8 mouse cellular contexts compared by ENCODE assay signal in genomic region chr12:104471351-104472217, GRCm38 (mm10). TPM values are rescaled to one million over a fixed set of nuclear protein-coding genes. Genes with fewer than 3 reads are reported as not detected.
DNase-seq lines count a peak whose midpoint lies in the region; ATAC-seq and TF ChIP-seq lines count a peak whose summit lies in the region.

No protein-coding gene starts in this region.

- no peak for TF ChIP-seq CTCF in lung, embryonic 14.5 days (IDR thresholded peaks at IDR 0.05; ENCODE audit: low read depth)

- no peak overlapping the region for H3K27ac ChIP-seq in lung, embryonic 14.5 days (ENCODE audit: low read depth)
- H3K27ac ChIP-seq in embryonic facial prominence, embryonic 14.5 days (replicated peaks; ENCODE audit: low read depth, low read length), result peak overlapping the region; percentile 90
- no peak overlapping the region for H3K27ac ChIP-seq in intestine, embryonic 15.5 days
- H3K27ac ChIP-seq in neural tube, embryonic 11.5 days (ENCODE audit: low read depth, low read length), result no peak overlapping the region

- no peak for ATAC-seq in lung, embryonic 14.5 days (ENCODE audit: insufficient read depth)
- ATAC-seq in embryonic facial prominence, embryonic 14.5 days (ENCODE audit: low read depth), result no peak
- no peak for ATAC-seq in intestine, embryonic 15.5 days
- no peak for ATAC-seq in neural tube, embryonic 11.5 days (ENCODE audit: insufficient read depth, low FRiP score, low TSS enrichment)

- peak overlapping the region; percentile 93 for H3K4me2 ChIP-seq in lung, embryonic 14.5 days
- peak overlapping the region; percentile 84 for H3K4me2 ChIP-seq in embryonic facial prominence, embryonic 14.5 days (ENCODE audit: low read depth, low read length)
- H3K4me2 ChIP-seq in intestine, embryonic 15.5 days (replicated peaks), result peak overlapping the region; percentile 98
- H3K4me2 ChIP-seq in neural tube, embryonic 11.5 days (ENCODE audit: low read depth), result peak overlapping the region; percentile 6; the same call in 1 of the 2 replicates

- H3K9me3 ChIP-seq in lung, embryonic 14.5 days (ENCODE audit: low read depth, low read length), result no peaks in the 10 kb centered on the region
- no peaks in the 10 kb centered on the region for H3K9me3 ChIP-seq in embryonic facial prominence, embryonic 14.5 days (ENCODE audit: control insufficient read depth, low read length)
- H3K9me3 ChIP-seq in intestine, embryonic 15.5 days, result no peaks in the 10 kb centered on the region
- H3K9me3 ChIP-seq in neural tube, embryonic 11.5 days (ENCODE audit: control insufficient read depth, low read length), result no peaks in the 10 kb centered on the region

- WGBS in lung, embryonic 14.5 days, result 2% methylated on average over 57 of the region's 57 CpGs
- WGBS in embryonic facial prominence, embryonic 14.5 days, result 4% methylated on average over 52 of the region's 57 CpGs
- WGBS in intestine, embryonic 15.5 days, result 5% methylated on average over 57 of the region's 57 CpGs
- WGBS in neural tube, embryonic 11.5 days, result under 1% methylated on average over 57 of the region's 57 CpGs

- H3K27me3 ChIP-seq in lung, embryonic 14.5 days (ENCODE audit: insufficient read depth, low read length), result peaks cover 69% of the 10 kb centered on the region
- peaks cover 65% of the 10 kb centered on the region for H3K27me3 ChIP-seq in embryonic facial prominence, embryonic 14.5 days (replicated peaks; ENCODE audit: control insufficient read depth, insufficient read depth, low read length)
- peaks cover 65% of the 10 kb centered on the region for H3K27me3 ChIP-seq in intestine, embryonic 15.5 days (replicated peaks)
- H3K27me3 ChIP-seq in neural tube, embryonic 11.5 days (ENCODE audit: control insufficient read depth, insufficient read depth, low read length), result peaks cover 80% of the 10 kb centered on the region

- peak overlapping the region; percentile 57 for H3K4me3 ChIP-seq in lung, embryonic 14.5 days (ENCODE audit: low read depth, low read length)
- peak overlapping the region; percentile 75 for H3K4me3 ChIP-seq in embryonic facial prominence, embryonic 14.5 days (ENCODE audit: low read depth, low read length)
- peak overlapping the region; percentile 56; the same call in 1 of the 2 replicates for H3K4me3 ChIP-seq in intestine, embryonic 15.5 days (replicated peaks)
- H3K4me3 ChIP-seq in neural tube, embryonic 11.5 days (ENCODE audit: low read depth, low read length), result 0 out of 2 replicates have a peak overlapping the region, but pooled peaks have one; percentile 15

- H3K36me3 ChIP-seq in lung, embryonic 14.5 days (ENCODE audit: insufficient read depth), result no peaks in the 10 kb centered on the region
- H3K36me3 ChIP-seq in embryonic facial prominence, embryonic 14.5 days (ENCODE audit: control insufficient read depth, insufficient read depth, low read length), result no peaks in the 10 kb centered on the region
- no peaks in the 10 kb centered on the region for H3K36me3 ChIP-seq in intestine, embryonic 15.5 days
- no peaks in the 10 kb centered on the region for H3K36me3 ChIP-seq in neural tube, embryonic 11.5 days (ENCODE audit: control insufficient read depth, insufficient read depth, low read length)

- peak; percentile 41 for DNase-seq in lung, embryonic 14.5 days
- DNase-seq in lung, postnatal 25 days (ENCODE audit: low spot score), result no peak
- peak; percentile 22 for DNase-seq in embryonic facial prominence, embryonic 14.5 days (ENCODE audit: low spot score)
- DNase-seq in neural tube, embryonic 11.5 days (ENCODE audit: low spot score), result peak; percentile 65
- DNase-seq in cerebellum, postnatal 4 days (ENCODE audit: low spot score in 2 of 2), result no peak
- DNase-seq in natural killer cell, adult 2 months (ENCODE audit: low spot score in 2 of 2), result no peak
- DNase-seq in ovary, postnatal 14 days (ENCODE audit: low spot score), result no peak

- no peaks in the 10 kb centered on the region for H3K4me1 ChIP-seq in lung, embryonic 14.5 days (ENCODE audit: insufficient read depth)
- H3K4me1 ChIP-seq in embryonic facial prominence, embryonic 14.5 days (ENCODE audit: control insufficient read depth, insufficient read depth, low read length), result no peaks in the 10 kb centered on the region; the same call in 1 of the 2 replicates
- H3K4me1 ChIP-seq in intestine, embryonic 15.5 days (replicated peaks), result peaks cover 23% of the 10 kb centered on the region
- peaks cover 17% of the 10 kb centered on the region for H3K4me1 ChIP-seq in neural tube, embryonic 11.5 days (ENCODE audit: control insufficient read depth, insufficient read depth, low read length)

- H3K9ac ChIP-seq in lung, embryonic 14.5 days, result no peak overlapping the region; the same call in 1 of the 2 replicates
- H3K9ac ChIP-seq in embryonic facial prominence, embryonic 14.5 days (ENCODE audit: low read depth, low read length), result peak overlapping the region; percentile 86
- H3K9ac ChIP-seq in intestine, embryonic 15.5 days, result no peak overlapping the region
- no peak overlapping the region for H3K9ac ChIP-seq in neural tube, embryonic 11.5 days (ENCODE audit: low read length)

RNA-seq across cellular contexts. Expression of gene Gsc, which starts 1.5 kb away (rescaled TPM):
- polyA plus RNA-seq in lung, embryonic 14.5 days (2014; fragmentation: Nextera tagmentation; extraction: Ambion mirVana), result 0.34 TPM in 1 of 2 replicates, not detected in the other
- polyA plus RNA-seq in embryonic facial prominence, embryonic 14.5 days (2014; fragmentation: Nextera tagmentation; extraction: Ambion mirVana), result 12.4 and 12.5 TPM in 2 replicates
- 0.40 and 0.64 TPM in 2 replicates for polyA plus RNA-seq in intestine, embryonic 15.5 days (2015; fragmentation: Nextera tagmentation; extraction: Ambion mirVana)
- polyA plus RNA-seq in neural tube, embryonic 11.5 days (2014; fragmentation: Nextera tagmentation; extraction: Ambion mirVana), result 0.38 and 0.54 TPM in 2 replicates

Comparison
In these comparisons a context has a peak if more than half of its experiments do, and no peak if none do; other contexts are left out.
1. DNase-seq: peak in lung, embryonic 14.5 days (single experiment), embryonic facial prominence, embryonic 14.5 days (single experiment) and neural tube, embryonic 11.5 days (single experiment); none in lung, postnatal 25 days (single experiment), cerebellum, postnatal 4 days (0 of 2), natural killer cell, adult 2 months (0 of 2) and ovary, postnatal 14 days (single experiment).
2. H3K4me2 ChIP-seq: peak in every context shown above with its lines; median percentile 98 in intestine, embryonic 15.5 days; 93 in lung, embryonic 14.5 days; 84 in embryonic facial prominence, embryonic 14.5 days; 6 in neural tube, embryonic 11.5 days.
3. H3K4me3 ChIP-seq: peak in every context shown above with its lines; median percentile 75 in embryonic facial prominence, embryonic 14.5 days; 57 in lung, embryonic 14.5 days; 56 in intestine, embryonic 15.5 days; 15 in neural tube, embryonic 11.5 days.